Mouse (Mus musculus): ENCODE data around the gene Cop1. TPM values are rescaled to one million over a fixed set of nuclear protein-coding genes. Genes with fewer than 3 reads are reported as not detected.
"Not testable (repeated sequence)": the region's sequence is repeated elsewhere in the genome, so short reads cannot be mapped to it uniquely, and the experiment has no call there.

Cop1 gene
- polyA plus RNA-seq, 1 experiment from 2014 or later, result 80.9 TPM

DNA sequence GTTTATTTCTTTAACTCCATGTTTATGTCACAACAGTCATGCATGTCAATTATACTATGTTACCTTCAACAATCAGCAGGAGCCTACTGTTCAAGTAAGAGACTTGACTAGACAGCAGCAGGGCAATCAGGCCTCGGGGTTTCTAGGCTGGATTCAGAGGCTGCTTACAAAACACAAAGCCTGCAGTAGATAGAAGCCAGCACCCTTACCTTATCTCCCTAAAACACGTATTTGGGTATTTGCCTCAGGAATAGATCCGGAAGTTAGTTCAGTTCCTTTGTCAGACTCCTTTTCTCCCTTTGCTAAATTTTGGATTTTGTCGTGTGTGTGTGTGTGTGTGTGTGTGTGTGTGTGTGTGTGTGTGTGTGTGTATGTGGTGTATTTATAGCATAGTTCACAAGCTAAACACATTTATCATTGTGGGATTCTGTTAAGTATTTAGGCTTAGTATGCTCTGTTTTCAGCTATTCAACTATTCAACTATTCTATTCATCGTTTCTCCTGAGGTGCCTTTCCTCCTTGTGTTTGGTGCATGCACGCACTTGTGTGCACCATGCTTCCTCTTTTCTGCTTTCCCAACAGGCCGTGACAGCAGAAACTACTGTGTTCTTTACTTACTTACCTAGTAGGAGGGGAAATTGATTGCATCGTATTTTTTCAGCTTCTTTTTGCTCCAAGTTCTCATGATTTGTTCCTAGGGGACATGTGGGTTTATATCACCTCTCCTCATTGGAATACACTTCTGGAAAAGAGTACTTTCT lies 6.9 kb upstream of the Cop1 start:
- no peak overlapping the region for H3K4me3 ChIP-seq (ENCODE audit: low read depth, low read length)
- no peaks in the 10 kb centered on the region for H3K36me3 ChIP-seq (ENCODE audit: control insufficient read depth, insufficient read depth, low read length)
- no peak for ATAC-seq (ENCODE audit: low read depth)
- no peaks in the 10 kb centered on the region for H3K27me3 ChIP-seq (replicated peaks; ENCODE audit: control insufficient read depth, insufficient read depth, low read length)
- H3K4me2 ChIP-seq (ENCODE audit: low read depth, low read length), result no peak overlapping the region
- 66% methylated on average over 7 of the region's 8 CpGs for WGBS
- no peak overlapping the region for H3K27ac ChIP-seq (replicated peaks; ENCODE audit: low read depth, low read length)
- no peak overlapping the region for H3K9ac ChIP-seq (ENCODE audit: low read depth, low read length)
- H3K9me3 ChIP-seq (ENCODE audit: control insufficient read depth, low read length), result no peaks in the 10 kb centered on the region
- no peak for DNase-seq (ENCODE audit: low spot score)
- H3K4me1 ChIP-seq (ENCODE audit: control insufficient read depth, insufficient read depth, low read length), result no peaks in the 10 kb centered on the region

DNA sequence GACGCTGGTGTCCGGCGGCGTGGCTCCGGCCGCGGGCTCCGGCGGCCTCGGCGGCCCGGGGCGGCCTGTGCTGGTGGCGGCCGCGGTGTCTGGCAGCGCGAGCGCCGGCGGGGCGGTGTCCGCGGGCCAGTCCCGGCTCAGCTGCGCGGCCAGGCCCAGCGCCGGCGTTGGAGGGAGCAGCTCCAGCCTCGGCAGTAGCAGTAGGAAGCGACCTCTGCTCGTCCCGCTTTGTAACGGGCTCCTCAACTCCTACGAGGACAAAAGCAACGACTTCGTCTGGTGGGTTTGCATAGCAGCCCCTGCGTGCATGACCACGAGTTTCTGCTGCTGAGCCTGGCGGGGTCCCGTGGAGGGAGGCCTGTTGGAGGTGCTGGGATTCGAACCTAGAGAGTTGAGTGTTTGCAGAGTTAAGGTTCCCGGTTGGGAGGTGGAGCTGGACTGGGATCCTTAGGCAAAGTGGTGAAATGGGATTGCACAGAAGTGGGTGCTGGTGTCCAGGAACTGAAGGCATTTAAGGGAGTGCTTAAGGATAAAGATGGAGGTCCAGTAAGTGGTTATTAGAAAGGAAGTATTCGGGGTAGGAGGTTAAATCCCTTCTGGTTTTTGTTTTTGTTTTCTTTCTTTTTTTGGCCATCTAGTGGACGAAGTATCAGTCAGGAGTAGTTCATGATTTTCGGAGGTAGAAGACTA lies 597 bp downstream of the Cop1 start:
- DNase-seq (ENCODE audit: low spot score) (peak; percentile 19), ATAC-seq (ENCODE audit: low read depth) (peak; percentile 73)
- H3K27me3 ChIP-seq (replicated peaks; ENCODE audit: control insufficient read depth, insufficient read depth, low read length); H3K36me3 ChIP-seq (ENCODE audit: control insufficient read depth, insufficient read depth, low read length); H3K9me3 ChIP-seq (ENCODE audit: control insufficient read depth, low read length): not testable (repeated sequence)
- WGBS, result under 1% methylated on average over 15 of the region's 47 CpGs
- Histone ChIP-seq H3K27ac (replicated peaks; ENCODE audit: low read depth, low read length) (peak overlapping the region; percentile 58; the same call in 1 of the 2 replicates), H3K4me2 (ENCODE audit: low read depth, low read length) (peak overlapping the region; percentile 68), H3K4me3 (ENCODE audit: low read depth, low read length) (peak overlapping the region; percentile 62), H3K4me1 (ENCODE audit: control insufficient read depth, insufficient read depth, low read length) (peaks cover 12% of the 10 kb centered on the region), H3K9ac (ENCODE audit: low read depth, low read length) (peak overlapping the region; percentile 77)

DNA sequence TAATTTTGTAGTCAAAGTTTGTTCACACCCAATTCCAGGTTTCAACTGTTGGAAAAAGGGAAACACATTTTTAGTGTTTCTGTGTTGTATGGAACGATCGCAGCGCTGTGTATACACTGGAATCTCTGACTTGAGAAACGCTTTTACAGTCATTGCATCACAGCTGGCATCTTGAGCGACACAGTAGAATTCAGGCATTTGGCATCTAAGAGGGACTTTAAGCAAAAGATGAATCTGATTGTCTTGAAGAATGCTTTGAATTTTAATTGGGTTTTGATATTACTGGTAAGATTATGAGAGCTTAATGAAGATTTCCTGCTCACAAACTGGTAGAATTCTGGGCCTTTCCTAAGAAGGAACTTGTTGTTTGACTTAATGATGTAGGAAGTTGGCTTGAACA lies 1.3 kb downstream of the Cop1 start:
- H3K27ac ChIP-seq (replicated peaks; ENCODE audit: low read depth, low read length), result no peak overlapping the region
- 24% methylated on average over 5 of the region's 5 CpGs for WGBS
- peak overlapping the region; percentile 68 for H3K4me2 ChIP-seq (ENCODE audit: low read depth, low read length)

DNA sequence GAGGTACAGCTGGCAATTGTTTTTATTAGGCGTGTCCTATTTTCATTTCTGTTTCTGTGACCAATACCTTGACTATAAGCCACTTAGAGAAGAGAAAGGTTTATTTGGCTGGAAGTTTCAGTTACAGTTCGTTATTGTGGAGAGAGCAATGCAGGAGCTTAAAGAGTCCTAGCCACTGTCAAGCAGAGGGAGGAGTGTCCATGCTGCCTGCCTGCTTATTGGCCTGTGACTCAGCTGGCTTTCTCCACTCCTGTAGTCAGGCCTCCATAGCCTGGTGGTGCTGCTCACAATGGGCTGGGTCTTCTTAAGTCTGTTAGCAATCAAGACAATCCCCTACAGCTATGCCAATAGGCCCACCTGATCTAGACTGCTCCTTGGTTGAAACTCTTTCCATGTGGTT lies 2.4 kb downstream of the Cop1 start:
- ATAC-seq (ENCODE audit: low read depth) (no peak), DNase-seq (ENCODE audit: low spot score) (no peak)
- no peak overlapping the region for H3K4me3 ChIP-seq (ENCODE audit: low read depth, low read length)
- no peak overlapping the region for H3K9ac ChIP-seq (ENCODE audit: low read depth, low read length)
- H3K9me3 ChIP-seq (ENCODE audit: control insufficient read depth, low read length), result no peaks in the 10 kb centered on the region
- peaks cover 12% of the 10 kb centered on the region for H3K4me1 ChIP-seq (ENCODE audit: control insufficient read depth, insufficient read depth, low read length)
- no peaks in the 10 kb centered on the region for H3K36me3 ChIP-seq (ENCODE audit: control insufficient read depth, insufficient read depth, low read length)
- H3K4me2 ChIP-seq (ENCODE audit: low read depth, low read length), result peak overlapping the region; percentile 68
- no peaks in the 10 kb centered on the region for H3K27me3 ChIP-seq (replicated peaks; ENCODE audit: control insufficient read depth, insufficient read depth, low read length)
- H3K27ac ChIP-seq (replicated peaks; ENCODE audit: low read depth, low read length), result no peak overlapping the region
- 68% methylated on average over 2 of the region's 2 CpGs for WGBS

More for the DNA sequence above, 1.3 kb downstream of the Cop1 start:
- no peaks in the 10 kb centered on the region for H3K36me3 ChIP-seq (ENCODE audit: control insufficient read depth, insufficient read depth, low read length)
- no peak for ATAC-seq (ENCODE audit: low read depth)
- peaks cover 12% of the 10 kb centered on the region for H3K4me1 ChIP-seq (ENCODE audit: control insufficient read depth, insufficient read depth, low read length)
- no peaks in the 10 kb centered on the region for H3K27me3 ChIP-seq (replicated peaks; ENCODE audit: control insufficient read depth, insufficient read depth, low read length)
- H3K9me3 ChIP-seq (ENCODE audit: control insufficient read depth, low read length), result no peaks in the 10 kb centered on the region
- DNase-seq (ENCODE audit: low spot score), result peak; percentile 10
- H3K9ac ChIP-seq (ENCODE audit: low read depth, low read length), result peak overlapping the region; percentile 77
- peak overlapping the region; percentile 62 for H3K4me3 ChIP-seq (ENCODE audit: low read depth, low read length)

- H3K36me3 ChIP-seq (ENCODE audit: control insufficient read depth, insufficient read depth, low read length), result peaks cover 8% of the 10 kb centered on the region; the same call in 1 of the 2 replicates
- no peak overlapping the region for H3K9ac ChIP-seq (ENCODE audit: low read depth, low read length)
- H3K27me3 ChIP-seq (replicated peaks; ENCODE audit: control insufficient read depth, insufficient read depth, low read length), result no peaks in the 10 kb centered on the region
- H3K27ac ChIP-seq (replicated peaks; ENCODE audit: low read depth, low read length), result no peak overlapping the region
- H3K9me3 ChIP-seq (ENCODE audit: control insufficient read depth, low read length), result no peaks in the 10 kb centered on the region
- DNase-seq (ENCODE audit: low spot score), result no peak
- H3K4me1 ChIP-seq (ENCODE audit: control insufficient read depth, insufficient read depth, low read length), result peaks cover 12% of the 10 kb centered on the region
- no peak overlapping the region for H3K4me2 ChIP-seq (ENCODE audit: low read depth, low read length)
- ATAC-seq (ENCODE audit: low read depth), result no peak
- 75% methylated on average over 2 of the region's 2 CpGs for WGBS
- H3K4me3 ChIP-seq (ENCODE audit: low read depth, low read length), result no peak overlapping the region
These were observed 3.6 kb downstream of the Cop1 start for GRCm38 (mm10) chr1:159235674-159236073.

- H3K4me3 ChIP-seq (ENCODE audit: low read depth, low read length), result no peak overlapping the region
- no peak overlapping the region for H3K27ac ChIP-seq (replicated peaks; ENCODE audit: low read depth, low read length)
- no peak overlapping the region for H3K4me2 ChIP-seq (ENCODE audit: low read depth, low read length)
- H3K27me3 ChIP-seq (replicated peaks; ENCODE audit: control insufficient read depth, insufficient read depth, low read length), result no peaks in the 10 kb centered on the region
- no peak for ATAC-seq (ENCODE audit: low read depth)
- H3K36me3 ChIP-seq (ENCODE audit: control insufficient read depth, insufficient read depth, low read length), result peaks cover 15% of the 10 kb centered on the region
- no peak for DNase-seq (ENCODE audit: low spot score)
- WGBS, result 85% methylated on average over 6 of the region's 6 CpGs
- H3K9ac ChIP-seq (ENCODE audit: low read depth, low read length), result no peak overlapping the region
- H3K9me3 ChIP-seq (ENCODE audit: control insufficient read depth, low read length), result no peaks in the 10 kb centered on the region
- H3K4me1 ChIP-seq (ENCODE audit: control insufficient read depth, insufficient read depth, low read length), result peaks cover 12% of the 10 kb centered on the region
These were observed 6.0 kb downstream of the Cop1 start for GRCm38 (mm10) chr1:159238147-159238546.

DNA sequence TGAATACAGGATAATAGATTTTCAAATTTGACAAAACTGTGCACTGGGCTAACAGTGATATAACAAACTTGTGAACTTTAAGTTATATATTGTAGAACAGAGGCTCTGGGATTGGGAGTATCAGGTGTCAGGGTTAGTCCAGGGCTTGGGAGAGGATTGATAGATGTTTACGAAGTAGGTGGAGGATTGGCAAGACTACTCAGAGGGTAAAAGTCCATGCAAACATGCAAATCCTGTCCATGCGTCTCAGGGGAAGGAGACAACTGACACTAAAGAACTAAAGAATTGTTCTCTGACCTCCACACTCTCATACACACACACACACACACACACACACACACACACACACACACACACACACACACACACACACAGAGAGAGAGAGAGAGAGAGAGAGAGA lies 18.2 kb downstream of the Cop1 start:
- ATAC-seq (ENCODE audit: low read depth) (no peak), DNase-seq (ENCODE audit: low spot score) (no peak)
- H3K4me3 ChIP-seq (ENCODE audit: low read depth, low read length), result no peak overlapping the region
- H3K9me3 ChIP-seq (ENCODE audit: control insufficient read depth, low read length), result no peaks in the 10 kb centered on the region
- 77% methylated on average over 2 of the region's 2 CpGs for WGBS
- no peak overlapping the region for H3K9ac ChIP-seq (ENCODE audit: low read depth, low read length)
- H3K27ac ChIP-seq (replicated peaks; ENCODE audit: low read depth, low read length), result no peak overlapping the region
- H3K27me3 ChIP-seq (replicated peaks; ENCODE audit: control insufficient read depth, insufficient read depth, low read length), result no peaks in the 10 kb centered on the region
- peaks cover 34% of the 10 kb centered on the region for H3K36me3 ChIP-seq (ENCODE audit: control insufficient read depth, insufficient read depth, low read length)
- H3K4me1 ChIP-seq (ENCODE audit: control insufficient read depth, insufficient read depth, low read length), result no peaks in the 10 kb centered on the region
- no peak overlapping the region for H3K4me2 ChIP-seq (ENCODE audit: low read depth, low read length)

- Histone ChIP-seq H3K9ac (ENCODE audit: low read depth, low read length) (no peak overlapping the region), H3K9me3 (ENCODE audit: control insufficient read depth, low read length) (no peaks in the 10 kb centered on the region), H3K4me3 (ENCODE audit: low read depth, low read length) (no peak overlapping the region), H3K4me2 (ENCODE audit: low read depth, low read length) (no peak overlapping the region), H3K4me1 (ENCODE audit: control insufficient read depth, insufficient read depth, low read length) (no peaks in the 10 kb centered on the region), H3K27me3 (replicated peaks; ENCODE audit: control insufficient read depth, insufficient read depth, low read length) (no peaks in the 10 kb centered on the region), H3K27ac (replicated peaks; ENCODE audit: low read depth, low read length) (no peak overlapping the region), H3K36me3 (ENCODE audit: control insufficient read depth, insufficient read depth, low read length) (peaks cover 39% of the 10 kb centered on the region)
- no peak for ATAC-seq (ENCODE audit: low read depth)
- WGBS, result 81% methylated on average over 2 of the region's 2 CpGs
- no peak for DNase-seq (ENCODE audit: low spot score)
These were observed 21.0 kb downstream of the Cop1 start for GRCm38 (mm10) chr1:159253078-159253477.
